Mouse (Mus musculus): ENCODE data around the gene Golt1a.
"Not testable (repeated sequence)": the region's sequence is repeated elsewhere in the genome, so short reads cannot be mapped to it uniquely, and the experiment has no call there.

Golt1a gene

GRCm38 (mm10) chr1:133306842-133307241 is 2.8 kb upstream of the Golt1a start:
- DNase-seq, result peak; percentile 90

- peak; percentile 73 for DNase-seq
Measured at GRCm38 (mm10) chr1:133307318-133307717, 2.3 kb upstream of the Golt1a start.

- DNase-seq, result no peak
Measured at GRCm38 (mm10) chr1:133311240-133311639, 1.6 kb downstream of the Golt1a start.

- no peak for DNase-seq
Measured at GRCm38 (mm10) chr1:133311946-133312345, 2.3 kb downstream of the Golt1a start.

- DNase-seq, result peak; percentile 57
Measured at GRCm38 (mm10) chr1:133314364-133314763, 4.8 kb downstream of the Golt1a start.

GRCm38 (mm10) chr1:133315775-133316174 is 6.2 kb downstream of the Golt1a start:
- no peak for DNase-seq

GRCm38 (mm10) chr1:133316577-133316976 is 7.0 kb downstream of the Golt1a start:
- no peak for DNase-seq

GRCm38 (mm10) chr1:133317149-133317548 is 7.5 kb downstream of the Golt1a start:
- no peak for DNase-seq

- no peak for DNase-seq
Measured at GRCm38 (mm10) chr1:133321267-133321925, 11.8 kb downstream of the Golt1a start, which contains the start of gene Kiss1. Gene Kiss1 (plus strand): TSS chr1:133321875.

GRCm38 (mm10) chr1:133323333-133323732 is 13.7 kb downstream of the Golt1a start:
- DNase-seq, result no peak

GRCm38 (mm10) chr1:133325951-133326350 is 16.4 kb downstream of the Golt1a start:
- no peak for DNase-seq

GRCm38 (mm10) chr1:133327094-133327493 is 17.5 kb downstream of the Golt1a start:
- no peak for DNase-seq

GRCm38 (mm10) chr1:133328299-133328795 is 18.7 kb downstream of the Golt1a start:
- no peak for DNase-seq

- no peak for DNase-seq
Measured at GRCm38 (mm10) chr1:133328896-133329637, 19.5 kb downstream of the Golt1a start.

GRCm38 (mm10) chr1:133329638-133329964 is 20.0 kb downstream of the Golt1a start:
- DNase-seq, result no peak

GRCm38 (mm10) chr1:133331142-133331541 is 21.5 kb downstream of the Golt1a start:
- DNase-seq, result no peak

GRCm38 (mm10) chr1:133332656-133333430 is 23.2 kb downstream of the Golt1a start:
- DNase-seq, result no peak

GRCm38 (mm10) chr1:133333937-133334336 is 24.3 kb downstream of the Golt1a start:
- no peak for DNase-seq

GRCm38 (mm10) chr1:133340403-133340802 is 30.8 kb downstream of the Golt1a start:
- DNase-seq, result not testable (repeated sequence)

- no peak for DNase-seq
Measured at GRCm38 (mm10) chr1:133344357-133344756, 34.8 kb downstream of the Golt1a start.

GRCm38 (mm10) chr1:133346531-133346930 is 36.9 kb downstream of the Golt1a start:
- no peak for DNase-seq

GRCm38 (mm10) chr1:133347226-133347625 is 37.6 kb downstream of the Golt1a start:
- no peak for DNase-seq

Data from kidney, adult 9 months (tissue).